Mouse (Mus musculus): ENCODE measurements around the gene Krtcap2. TPM values are rescaled to one million over a fixed set of nuclear protein-coding genes. Genes with fewer than 3 reads are reported as not detected.

The Krtcap2 gene
- polyA plus RNA-seq, 1 experiment from 2014 or later: 244 TPM

DNA sequence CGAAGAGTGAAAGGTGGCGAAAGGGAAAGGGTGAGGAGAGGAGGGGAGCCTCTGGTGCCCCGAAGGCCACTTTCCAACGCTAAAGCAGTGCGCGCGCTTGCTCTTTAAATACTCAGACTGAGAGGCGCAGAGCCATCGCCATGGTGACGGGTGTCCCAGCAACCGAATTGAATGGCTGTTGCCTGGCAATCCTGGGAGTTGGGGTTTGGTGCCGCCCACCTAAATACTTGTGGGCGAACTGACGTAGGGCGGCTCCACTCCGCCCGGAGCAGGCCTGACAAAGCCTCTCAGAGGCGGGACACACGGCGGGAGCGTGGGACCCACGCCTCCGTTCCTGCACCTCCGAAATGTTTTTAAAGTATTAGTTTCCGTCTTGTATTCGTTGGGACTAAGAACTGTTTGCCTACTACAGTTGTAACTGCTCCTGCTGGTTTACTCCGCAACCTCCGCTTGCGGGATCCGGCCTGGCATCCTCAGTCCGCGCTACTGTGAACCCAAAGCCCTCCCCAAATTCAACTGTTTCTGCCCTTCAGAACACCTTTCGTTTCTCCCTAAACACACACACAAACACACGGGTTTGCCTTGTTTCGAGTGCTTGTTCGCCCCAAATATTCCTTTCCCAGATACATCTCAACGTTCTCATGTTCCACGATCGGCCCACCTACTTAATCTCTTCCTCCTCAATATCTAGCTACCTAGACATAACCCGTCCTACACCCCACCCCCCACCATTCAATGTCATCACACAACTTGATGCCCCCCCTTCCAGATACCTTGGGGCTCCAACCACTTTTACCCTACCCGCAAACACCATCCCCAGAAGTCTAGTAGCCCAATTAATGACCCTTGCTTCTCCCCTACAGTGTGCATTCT is 18.2 kb upstream of the Krtcap2 start:
- Histone ChIP-seq H3K4me1 (peaks cover 76% of the 10 kb centered on the region), H3K27me3 (replicated peaks; ENCODE audit: low read depth, poor library complexity, severe bottlenecking) (peaks cover 52% of the 10 kb centered on the region), H3K4me3 (peak overlapping the region; percentile 78), H3K27ac (replicated peaks) (peak overlapping the region; percentile 93), H3K36me3 (replicated peaks) (peaks cover 31% of the 10 kb centered on the region), H3K9me3 (no peaks in the 10 kb centered on the region)
- DNase-seq (ENCODE audit: low spot score): peak; percentile 95
- WGBS: 3% methylated on average over 41 of the region's 41 CpGs

DNA sequence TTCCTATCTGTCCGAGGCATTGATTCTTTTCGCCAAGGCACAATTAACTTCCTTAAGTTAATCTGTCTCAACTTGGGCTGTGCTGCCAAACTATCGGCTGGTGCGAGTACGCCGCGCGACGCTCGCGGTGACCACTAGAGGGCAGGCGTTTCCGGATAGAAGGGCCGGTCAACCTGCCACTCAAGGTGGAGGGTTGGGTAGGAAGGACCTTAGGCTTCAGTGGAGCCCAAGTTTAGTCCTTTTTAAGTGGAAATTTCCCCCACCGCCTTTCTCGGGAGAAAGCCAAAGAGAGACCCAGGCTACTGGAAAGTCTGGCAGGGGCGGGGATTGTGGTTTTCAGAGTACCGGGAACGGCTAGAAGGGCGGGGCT is 17.6 kb upstream of the Krtcap2 start:
- WGBS: under 1% methylated on average over 20 of the region's 20 CpGs
- peaks cover 76% of the 10 kb centered on the region for H3K4me1 ChIP-seq
- DNase-seq (ENCODE audit: low spot score): peak; percentile 92

GRCm38 (mm10) chr3:89228836-89229235 is 16.9 kb upstream of the Krtcap2 start, which contains the start of gene Muc1:
Gene Muc1 (plus strand): TSS chr3:89229057.
- Histone ChIP-seq H3K36me3 (replicated peaks) (peaks cover 18% of the 10 kb centered on the region), H3K4me1 (peaks cover 72% of the 10 kb centered on the region), H3K4me3 (peak within 1 kb of the TSS; percentile 78), H3K27me3 (replicated peaks; ENCODE audit: low read depth, poor library complexity, severe bottlenecking) (peaks cover 59% of the 10 kb centered on the region), H3K9me3 (no peaks in the 10 kb centered on the region), H3K27ac (replicated peaks) (peak within 1 kb of the TSS; percentile 93)
- no peak for DNase-seq (ENCODE audit: low spot score)
- whole genome bisulfite sequencing: 20% methylated on average over 10 of the region's 10 CpGs

More for the DNA sequence above, 17.6 kb upstream of the Krtcap2 start:
- Histone ChIP-seq H3K27ac (replicated peaks) (peak overlapping the region; percentile 93), H3K4me3 (peak overlapping the region; percentile 78), H3K27me3 (replicated peaks; ENCODE audit: low read depth, poor library complexity, severe bottlenecking) (peaks cover 58% of the 10 kb centered on the region), H3K9me3 (no peaks in the 10 kb centered on the region), H3K36me3 (replicated peaks) (peaks cover 25% of the 10 kb centered on the region)

- no peak for DNase-seq (ENCODE audit: low spot score)
- Histone ChIP-seq H3K4me1 (peaks cover 67% of the 10 kb centered on the region), H3K9me3 (no peaks in the 10 kb centered on the region), H3K4me3 (0 out of 2 replicates have a peak overlapping the region, but pooled peaks have one; percentile 78), H3K27ac (replicated peaks) (no peak overlapping the region), H3K36me3 (replicated peaks) (peaks cover 16% of the 10 kb centered on the region), H3K27me3 (replicated peaks; ENCODE audit: low read depth, poor library complexity, severe bottlenecking) (peaks cover 59% of the 10 kb centered on the region)
- 61% methylated on average over 4 of the region's 4 CpGs for WGBS
Observed at GRCm38 (mm10) chr3:89229276-89229675, 16.5 kb upstream of the Krtcap2 start.

DNA sequence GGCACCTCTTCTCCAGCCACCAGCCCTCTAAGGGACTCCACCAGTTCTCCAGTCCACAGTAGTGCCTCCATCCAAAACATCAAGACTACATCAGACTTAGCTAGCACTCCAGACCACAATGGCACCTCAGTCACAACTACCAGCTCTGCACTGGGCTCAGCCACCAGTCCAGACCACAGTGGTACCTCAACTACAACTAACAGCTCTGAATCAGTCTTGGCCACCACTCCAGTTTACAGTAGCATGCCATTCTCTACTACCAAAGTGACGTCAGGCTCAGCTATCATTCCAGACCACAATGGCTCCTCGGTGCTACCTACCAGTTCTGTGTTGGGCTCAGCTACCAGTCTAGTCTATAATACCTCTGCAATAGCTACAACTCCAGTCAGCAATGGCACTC is 15.2 kb upstream of the Krtcap2 start:
- Histone ChIP-seq H3K27ac (replicated peaks) (no peak overlapping the region), H3K4me1 (peaks cover 54% of the 10 kb centered on the region)

GRCm38 (mm10) chr3:89231345-89231744 is 14.4 kb upstream of the Krtcap2 start:
- no peak overlapping the region for H3K27ac ChIP-seq (replicated peaks)
- no peaks in the 10 kb centered on the region for H3K9me3 ChIP-seq
- peaks cover 47% of the 10 kb centered on the region for H3K4me1 ChIP-seq
- no peak for DNase-seq (ENCODE audit: low spot score)
- no peak overlapping the region for H3K4me3 ChIP-seq
- peaks cover 58% of the 10 kb centered on the region for H3K27me3 ChIP-seq (replicated peaks; ENCODE audit: low read depth, poor library complexity, severe bottlenecking)
- H3K36me3 ChIP-seq (replicated peaks): peaks cover 16% of the 10 kb centered on the region; the same call in 1 of the 2 replicates
- 75% methylated on average over 7 of the region's 7 CpGs for WGBS

More for the DNA sequence above, 15.2 kb upstream of the Krtcap2 start:
- H3K27me3 ChIP-seq (replicated peaks; ENCODE audit: low read depth, poor library complexity, severe bottlenecking): peaks cover 63% of the 10 kb centered on the region
- 86% methylated on average over 2 of the region's 2 CpGs for WGBS
- H3K4me3 ChIP-seq: no peak overlapping the region
- DNase-seq (ENCODE audit: low spot score): no peak
- no peaks in the 10 kb centered on the region for H3K9me3 ChIP-seq
- peaks cover 12% of the 10 kb centered on the region for H3K36me3 ChIP-seq (replicated peaks)

DNA sequence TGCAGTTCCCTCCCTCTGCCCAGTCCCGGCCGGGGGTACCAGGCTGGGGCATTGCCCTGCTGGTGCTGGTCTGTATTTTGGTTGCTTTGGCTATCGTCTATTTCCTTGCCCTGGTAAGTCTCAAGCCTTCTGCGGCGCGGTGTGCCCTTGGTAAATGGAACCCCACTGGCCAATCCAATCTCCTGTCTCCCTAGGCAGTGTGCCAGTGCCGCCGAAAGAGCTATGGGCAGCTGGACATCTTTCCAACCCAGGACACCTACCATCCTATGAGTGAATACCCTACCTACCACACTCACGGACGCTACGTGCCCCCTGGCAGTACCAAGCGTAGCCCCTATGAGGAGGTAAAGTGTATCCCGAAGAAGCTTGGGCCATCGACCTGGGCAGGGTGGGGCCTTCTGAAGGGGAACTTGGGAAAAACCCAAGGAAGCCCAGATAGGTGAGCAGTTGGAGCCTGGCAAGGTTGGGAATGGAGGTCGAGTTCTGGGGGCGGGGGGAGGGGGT is 13.9 kb upstream of the Krtcap2 start:
- no peak for DNase-seq (ENCODE audit: low spot score)
- 70% methylated on average over 16 of the region's 16 CpGs for WGBS
- Histone ChIP-seq H3K36me3 (replicated peaks) (peaks cover 16% of the 10 kb centered on the region; the same call in 1 of the 2 replicates), H3K9me3 (no peaks in the 10 kb centered on the region), H3K27me3 (replicated peaks; ENCODE audit: low read depth, poor library complexity, severe bottlenecking) (peaks cover 58% of the 10 kb centered on the region), H3K27ac (replicated peaks) (no peak overlapping the region), H3K4me1 (peaks cover 42% of the 10 kb centered on the region), H3K4me3 (no peak overlapping the region)

DNA sequence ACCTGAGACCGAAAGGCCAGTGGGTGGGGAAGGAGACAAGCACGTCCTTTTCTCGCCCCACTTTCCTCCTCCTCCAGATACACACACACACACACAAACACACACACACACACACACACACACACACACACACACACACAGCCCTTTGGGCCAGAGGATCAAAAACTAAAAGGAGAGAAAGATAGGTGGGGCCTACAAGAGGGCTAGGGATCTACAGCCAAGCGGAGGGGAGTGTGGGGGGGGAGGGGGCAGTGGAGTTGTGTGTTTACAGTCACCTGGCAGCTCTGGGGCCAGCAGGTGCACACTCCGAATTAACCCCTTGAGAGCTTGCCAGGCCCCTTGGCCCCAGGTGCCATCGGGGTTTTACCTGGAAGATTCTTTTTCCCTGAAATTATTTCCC is 13.2 kb upstream of the Krtcap2 start:
- H3K4me3 ChIP-seq: no peak overlapping the region
- no peak for DNase-seq (ENCODE audit: low spot score)
- 54% methylated on average over 6 of the region's 6 CpGs for WGBS
- peaks cover 58% of the 10 kb centered on the region for H3K27me3 ChIP-seq (replicated peaks; ENCODE audit: low read depth, poor library complexity, severe bottlenecking)
- no peak overlapping the region for H3K27ac ChIP-seq (replicated peaks)
- H3K4me1 ChIP-seq: peaks cover 35% of the 10 kb centered on the region
- H3K36me3 ChIP-seq (replicated peaks): peaks cover 22% of the 10 kb centered on the region
- H3K9me3 ChIP-seq: no peaks in the 10 kb centered on the region

GRCm38 (mm10) chr3:89233562-89234110 is 12.1 kb upstream of the Krtcap2 start:
- no peak for DNase-seq (ENCODE audit: low spot score)
- Histone ChIP-seq H3K27me3 (replicated peaks; ENCODE audit: low read depth, poor library complexity, severe bottlenecking) (peaks cover 57% of the 10 kb centered on the region), H3K4me1 (peaks cover 29% of the 10 kb centered on the region), H3K4me3 (no peak overlapping the region), H3K27ac (replicated peaks) (no peak overlapping the region), H3K9me3 (no peaks in the 10 kb centered on the region), H3K36me3 (replicated peaks) (peaks cover 32% of the 10 kb centered on the region)
- 84% methylated on average over 14 of the region's 14 CpGs for WGBS

DNA sequence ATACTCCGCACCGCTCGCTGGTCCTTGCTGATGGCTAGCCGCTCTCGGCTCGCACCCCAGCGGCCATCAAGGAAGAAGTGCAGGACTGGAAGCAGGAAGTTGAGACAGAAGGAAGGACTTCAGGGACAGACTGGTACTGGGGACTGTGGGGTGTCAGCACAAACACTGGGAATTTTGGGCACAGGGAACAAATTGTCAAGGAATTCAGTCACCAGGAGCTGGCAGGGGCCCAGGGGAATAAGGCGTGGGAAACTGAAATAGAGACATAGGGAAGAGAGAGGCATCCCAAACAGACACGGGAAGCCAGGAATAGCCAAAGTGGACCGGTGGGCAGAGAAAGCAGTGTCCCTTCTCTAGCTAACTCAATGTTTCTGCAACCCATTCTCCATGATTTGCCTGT is 9.2 kb upstream of the Krtcap2 start:
- Histone ChIP-seq H3K4me3 (no peak overlapping the region), H3K36me3 (replicated peaks) (peaks cover 40% of the 10 kb centered on the region), H3K27ac (replicated peaks) (no peak overlapping the region), H3K27me3 (replicated peaks; ENCODE audit: low read depth, poor library complexity, severe bottlenecking) (peaks cover 29% of the 10 kb centered on the region), H3K9me3 (no peaks in the 10 kb centered on the region), H3K4me1 (peaks cover 21% of the 10 kb centered on the region)
- WGBS: 91% methylated on average over 10 of the region's 10 CpGs
- DNase-seq (ENCODE audit: low spot score): no peak

DNA sequence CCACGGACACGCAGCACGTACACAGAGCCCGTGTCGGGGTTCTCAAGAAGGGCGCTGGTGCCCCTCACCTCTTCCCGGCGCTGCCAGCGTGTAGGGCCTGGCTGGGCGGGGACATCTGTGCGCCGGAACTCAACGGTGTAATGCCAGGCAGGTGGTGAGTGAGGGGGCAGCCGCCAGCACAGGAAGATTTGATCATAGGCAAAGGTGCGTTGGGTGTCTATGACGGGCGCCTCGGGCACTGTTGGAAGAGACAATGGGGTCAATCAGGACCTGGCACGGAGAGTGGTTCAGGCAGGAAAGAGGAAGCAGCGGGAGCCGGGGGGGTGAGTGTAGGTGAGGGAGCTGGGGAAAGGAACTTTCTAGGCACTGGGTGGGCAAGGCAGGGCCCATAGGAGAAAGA is 8.1 kb upstream of the Krtcap2 start:
- Histone ChIP-seq H3K4me1 (peaks cover 11% of the 10 kb centered on the region), H3K27me3 (replicated peaks; ENCODE audit: low read depth, poor library complexity, severe bottlenecking) (peaks cover 20% of the 10 kb centered on the region), H3K9me3 (no peaks in the 10 kb centered on the region), H3K27ac (replicated peaks) (no peak overlapping the region), H3K36me3 (replicated peaks) (peaks cover 45% of the 10 kb centered on the region), H3K4me3 (no peak overlapping the region)
- no peak for DNase-seq (ENCODE audit: low spot score)
- 91% methylated on average over 21 of the region's 21 CpGs for WGBS

DNA sequence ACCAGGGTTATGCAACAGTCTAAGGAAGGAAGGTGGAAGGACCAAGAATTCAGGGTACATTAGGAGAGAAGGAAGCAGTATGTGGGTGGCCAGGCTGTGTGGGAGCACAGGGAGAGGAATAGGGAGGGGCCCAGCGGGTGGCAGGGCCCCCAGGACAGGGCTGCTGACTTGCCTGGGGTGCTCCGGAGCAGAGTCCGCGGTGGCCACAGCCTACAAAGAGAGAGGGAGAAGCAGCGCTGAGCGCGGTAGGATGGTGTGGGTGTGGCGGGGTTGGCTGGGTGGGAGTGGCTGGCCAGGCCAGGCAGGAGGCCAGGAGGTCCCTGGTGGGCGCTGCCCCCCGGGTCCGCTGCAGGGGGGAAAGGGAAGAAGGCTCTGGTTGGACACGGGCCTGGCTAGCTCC is 7.3 kb upstream of the Krtcap2 start:
- H3K27ac ChIP-seq (replicated peaks): 0 out of 2 replicates have a peak overlapping the region, but pooled peaks have one; percentile 10
- no peak for DNase-seq (ENCODE audit: low spot score)
- 80% methylated on average over 12 of the region's 12 CpGs for WGBS
- H3K4me1 ChIP-seq: peaks cover 10% of the 10 kb centered on the region
- peaks cover 20% of the 10 kb centered on the region for H3K27me3 ChIP-seq (replicated peaks; ENCODE audit: low read depth, poor library complexity, severe bottlenecking)
- no peak overlapping the region for H3K4me3 ChIP-seq
- peaks cover 45% of the 10 kb centered on the region for H3K36me3 ChIP-seq (replicated peaks)
- no peaks in the 10 kb centered on the region for H3K9me3 ChIP-seq
